Mouse (Mus musculus) kidney, postnatal 0 days (tissue): ENCODE results near the gene Spn. TPM values are rescaled to one million over a fixed set of nuclear protein-coding genes. Genes with fewer than 3 reads are reported as not detected.

ENCODE experiments used
- ATAC-seq: fragments of 200-750 bp; cut with Nextera tagmentation; replicated peaks from 2 replicates; pipeline ENCODE4 v1.8.0; 2017; ENCODE audit warnings: low read depth, moderate number of reproducible peaks, moderate TSS enrichment, moderate library complexity; ENCODE audit not compliant: low FRiP score
- DNase-seq: peaks from one replicate; pipeline ENCODE4 v3.0.0-alpha.2; 2016; ENCODE audit warnings: low spot score
- H3K27ac ChIP-seq: fragments of 300-500 bp; sonication (generic); 2 replicates; pipeline ENCODE4 v1.5.1; 2014; ENCODE audit warnings: mild to moderate bottlenecking
- H3K27me3 ChIP-seq: fragments of 300-500 bp; sonication (generic); 2 replicates; pipeline ENCODE4 v1.6.1; 2014; ENCODE audit warnings: low read length, mixed read lengths; ENCODE audit not compliant: insufficient read depth
- H3K36me3 ChIP-seq: fragments of 300-500 bp; sonication (generic); 2 replicates; pipeline ENCODE4 v1.6.1; 2014; ENCODE audit warnings: low read length, mixed read lengths; ENCODE audit not compliant: insufficient read depth
- H3K4me1 ChIP-seq: fragments of 300-500 bp; sonication (generic); replicated peaks from 2 replicates; pipeline ENCODE4 v1.6.1; 2014; ENCODE audit warnings: antibody characterized with exemption, low read length, mixed read lengths; ENCODE audit not compliant: insufficient read depth
- H3K4me2 ChIP-seq: fragments of 300-500 bp; sonication (generic); 2 replicates; pipeline ENCODE4 v1.6.1; 2014; ENCODE audit warnings: mild to moderate bottlenecking, low read length, moderate library complexity, mixed read lengths
- H3K4me3 ChIP-seq: fragments of 300-500 bp; sonication (generic); replicated peaks from 2 replicates; pipeline ENCODE4 v1.5.1; 2014; ENCODE audit warnings: low read depth, low read length
- H3K9ac ChIP-seq: fragments of 300-500 bp; sonication (generic); 2 replicates; pipeline ENCODE4 v1.6.1; 2014; ENCODE audit warnings: low read depth, low read length
- H3K9me3 ChIP-seq: fragments of 300-500 bp; sonication (generic); replicated peaks from 2 replicates; pipeline ENCODE4 v1.6.1; 2016; ENCODE audit warnings: low read length, inconsistent platforms, mixed read lengths
- CTCF ChIP-seq: IDR thresholded peaks from 2 replicates; pipeline ENCODE4 v1.5.1; 2016; ENCODE audit warnings: antibody characterized with exemption, low read depth, mild to moderate bottlenecking, moderate library complexity
- WGBS: fragments of 180-500 bp; shearing (Covaris S2); extraction: QIAGEN DNeasy Blood & Tissue Kit; methylation state at CpG from one replicate; pipeline ENCODE4 v1.1.7; 2014; 5-methylcytosine and 5-hydroxymethylcytosine counted together
- polyA plus RNA-seq: library from polyadenylated mRNA; unstranded; fragments of >200 nt; fragmentation: Nextera tagmentation; extraction: Ambion mirVana; gene quantifications from 2 replicates; pipeline ENCODE4 v1.2.1, GENCODE M21; 2015

The Spn gene
- polyA plus RNA-seq, 1 experiment from 2014 or later: 0.33 TPM

DNA sequence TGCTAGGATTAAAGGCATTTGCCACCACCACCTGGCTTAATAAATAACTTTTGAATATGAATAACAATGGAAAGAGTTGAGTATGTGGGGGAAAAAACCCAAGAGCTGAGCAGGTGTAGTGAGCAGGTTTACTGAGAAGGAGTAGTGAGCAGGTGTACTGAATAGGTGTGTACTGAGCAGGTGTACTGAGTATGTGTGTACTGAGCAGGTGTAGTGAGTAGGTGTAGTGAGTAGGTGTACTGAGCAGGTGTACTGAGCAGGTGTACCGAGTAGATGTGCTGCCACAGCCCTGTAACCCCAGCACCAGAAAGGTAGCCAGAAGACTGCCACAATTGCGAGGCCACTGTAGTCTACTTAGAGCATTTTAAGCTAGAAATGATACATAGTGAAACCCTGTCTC is 52.8 kb downstream of the Spn start:
- no peak overlapping the region for H3K4me2 ChIP-seq
- H3K9me3 ChIP-seq: no peaks in the 10 kb centered on the region
- no peak overlapping the region for H3K4me3 ChIP-seq
- no peaks in the 10 kb centered on the region for H3K36me3 ChIP-seq
- H3K9ac ChIP-seq: no peak overlapping the region
- no peak for DNase-seq
- H3K27ac ChIP-seq: no peak overlapping the region
- TF ChIP-seq CTCF: no peak
- 90% methylated on average over 2 of the region's 2 CpGs for whole genome bisulfite sequencing
- 0 out of 2 replicates have a peak, but pooled peaks cover 6% of the 10 kb centered on the region for H3K4me1 ChIP-seq
- ATAC-seq: no peak
- H3K27me3 ChIP-seq: no peaks in the 10 kb centered on the region

DNA sequence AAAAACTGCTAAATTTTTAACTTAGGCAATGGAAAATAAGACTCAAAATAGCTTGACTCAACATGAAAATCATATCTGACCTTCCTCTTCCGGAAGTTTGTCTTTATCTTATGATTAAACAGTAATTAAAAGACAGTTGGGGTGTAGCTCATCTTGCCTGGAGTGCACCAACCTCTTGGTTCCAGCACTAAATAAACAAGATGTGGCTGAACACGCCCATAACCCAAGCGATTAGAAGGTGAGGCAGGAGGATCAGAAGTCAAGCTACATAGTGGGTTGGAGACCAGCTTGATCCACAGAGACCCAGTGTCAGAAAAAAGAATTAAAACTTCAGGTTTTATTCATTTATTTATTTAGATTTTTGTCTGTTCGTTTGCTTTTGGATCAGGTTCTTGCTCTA is 53.9 kb downstream of the Spn start:
- Histone ChIP-seq H3K27ac (no peak overlapping the region), H3K4me2 (no peak overlapping the region), H3K4me3 (no peak overlapping the region), H3K4me1 (0 out of 2 replicates have a peak, but pooled peaks cover 6% of the 10 kb centered on the region), H3K27me3 (no peaks in the 10 kb centered on the region), H3K9me3 (no peaks in the 10 kb centered on the region), H3K9ac (no peak overlapping the region), H3K36me3 (no peaks in the 10 kb centered on the region)
- ATAC-seq (no peak), DNase-seq (no peak)
- WGBS: 73% methylated on average over 4 of the region's 4 CpGs
- no peak for TF ChIP-seq CTCF

- TF ChIP-seq CTCF: no peak
- Histone ChIP-seq H3K9ac (no peak overlapping the region), H3K4me2 (no peak overlapping the region), H3K27ac (no peak overlapping the region), H3K27me3 (no peaks in the 10 kb centered on the region), H3K36me3 (no peaks in the 10 kb centered on the region), H3K9me3 (no peaks in the 10 kb centered on the region), H3K4me1 (0 out of 2 replicates have a peak, but pooled peaks cover 6% of the 10 kb centered on the region), H3K4me3 (no peak overlapping the region)
- 36% methylated on average over 2 of the region's 2 CpGs for WGBS
- DNase-seq: no peak
- no peak for ATAC-seq
Measured at GRCm38 (mm10) chr7:127082995-127083394, 54.6 kb downstream of the Spn start.

DNA sequence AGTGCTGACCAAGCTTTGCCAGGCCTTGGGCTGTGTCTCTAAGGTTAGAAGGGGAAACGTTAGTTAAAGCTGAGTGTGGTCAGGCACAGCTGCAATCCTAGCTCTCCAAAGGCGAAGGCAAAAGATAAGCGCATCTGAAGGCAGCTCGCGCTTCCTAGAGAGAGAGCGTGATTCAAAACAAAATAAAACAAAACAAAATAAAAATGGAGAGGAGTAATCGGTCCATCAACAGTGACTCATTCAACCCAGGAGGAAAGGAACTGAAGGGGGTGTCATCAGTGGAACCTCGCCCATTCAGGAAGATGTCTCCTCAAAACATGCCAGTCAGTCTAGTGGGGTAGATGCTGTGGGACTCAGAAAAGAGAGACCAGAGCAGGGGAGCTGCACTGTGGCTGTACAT is 55.4 kb downstream of the Spn start:
- H3K4me2 ChIP-seq: no peak overlapping the region
- no peak overlapping the region for H3K4me3 ChIP-seq
- 77% methylated on average over 8 of the region's 8 CpGs for WGBS
- no peak for ATAC-seq
- 0 out of 2 replicates have a peak, but pooled peaks cover 6% of the 10 kb centered on the region for H3K4me1 ChIP-seq
- no peak for TF ChIP-seq CTCF
- no peaks in the 10 kb centered on the region for H3K36me3 ChIP-seq
- H3K27me3 ChIP-seq: no peaks in the 10 kb centered on the region
- no peak overlapping the region for H3K27ac ChIP-seq
- no peaks in the 10 kb centered on the region for H3K9me3 ChIP-seq
- H3K9ac ChIP-seq: no peak overlapping the region
- no peak for DNase-seq

Other genes with a start within 250 kb of the Spn start
- 48.6 and 51.9 TPM in 2 replicates for gene Tmem219, start 214.9 kb downstream of the Spn start, polyA plus RNA-seq
- 15.7 and 17.3 TPM in 2 replicates for gene Kctd13, start 208.9 kb downstream of the Spn start, polyA plus RNA-seq
- 0.13 TPM in 1 of 2 replicates, not detected in the other for gene Asphd1, start 188.2 kb downstream of the Spn start, polyA plus RNA-seq
- gene Sez6l2, start 187.3 kb downstream of the Spn start, polyA plus RNA-seq: 1.2 and 1.7 TPM in 2 replicates
- 118 and 120 TPM in 2 replicates for gene Cdipt, start 161.9 kb downstream of the Spn start, polyA plus RNA-seq
- 1.6 and 2.8 TPM in 2 replicates for gene Cdiptos, start 161.7 kb downstream of the Spn start, polyA plus RNA-seq
- gene Mvp, start 123.2 kb downstream of the Spn start, polyA plus RNA-seq: 27.5 and 28.9 TPM in 2 replicates
- 0.21 and 0.65 TPM in 2 replicates for gene Pagr1b, start 121.3 kb downstream of the Spn start, polyA plus RNA-seq
- 19.4 and 25.0 TPM in 2 replicates for gene Pagr1a, start 120.5 kb downstream of the Spn start, polyA plus RNA-seq
- gene Gm42742, start 116.7 kb downstream of the Spn start, polyA plus RNA-seq: 44.2 and 53.8 TPM in 2 replicates
- gene Prrt2, start 116.6 kb downstream of the Spn start, polyA plus RNA-seq: 2.5 and 2.7 TPM in 2 replicates
- 50.3 and 58.7 TPM in 2 replicates for gene Maz, start 110.8 kb downstream of the Spn start, polyA plus RNA-seq
- 51.7 and 57.2 TPM in 2 replicates for gene Kif22, start 95.4 kb downstream of the Spn start, polyA plus RNA-seq
- gene Zg16, start 50.5 kb downstream of the Spn start, polyA plus RNA-seq: not detected in 2 replicates
- gene AI467606, start 46.5 kb downstream of the Spn start, polyA plus RNA-seq: 4.0 and 4.3 TPM in 2 replicates
- 37.4 and 43.7 TPM in 2 replicates for gene Qprt, start 15.6 kb downstream of the Spn start, polyA plus RNA-seq
- gene Cd2bp2, start 58.2 kb upstream of the Spn start, polyA plus RNA-seq: 42.8 and 47.7 TPM in 2 replicates
- gene Tbc1d10b, start 70.6 kb upstream of the Spn start, polyA plus RNA-seq: 14.9 and 16.9 TPM in 2 replicates
- 2.9 and 4.7 TPM in 2 replicates for gene Mylpf, start 71.1 kb upstream of the Spn start, polyA plus RNA-seq
- 22.3 and 25.1 TPM in 2 replicates for gene Zfp553, start 95.2 kb upstream of the Spn start, polyA plus RNA-seq
- 16.7 and 20.5 TPM in 2 replicates for gene Sept1, start 95.3 kb upstream of the Spn start, polyA plus RNA-seq
- gene Zfp771, start 106.5 kb upstream of the Spn start, polyA plus RNA-seq: 46.2 and 49.3 TPM in 2 replicates
- 146 and 157 TPM in 2 replicates for gene Dctpp1, start 122.9 kb upstream of the Spn start, polyA plus RNA-seq
- 207 and 215 TPM in 2 replicates for gene Sephs2, start 136.2 kb upstream of the Spn start, polyA plus RNA-seq
- 0.93 and 1.1 TPM in 2 replicates for gene Itgal, start 158.4 kb upstream of the Spn start, polyA plus RNA-seq
- gene Zfp768, start 207.8 kb upstream of the Spn start, polyA plus RNA-seq: 21.2 and 22.2 TPM in 2 replicates
- 5.5 and 6.8 TPM in 2 replicates for gene Zfp747, start 238.2 kb upstream of the Spn start, polyA plus RNA-seq
- 4.8 and 5.6 TPM in 2 replicates for gene 9130019O22Rik, start 249.3 kb upstream of the Spn start, polyA plus RNA-seq